Mouse (Mus musculus) brain, embryonic 14.5 days (tissue): ENCODE results near the gene Usp7. TPM values are rescaled to one million over a fixed set of nuclear protein-coding genes. Genes with fewer than 3 reads are reported as not detected.

Source experiments
- DNase-seq: peaks from one replicate; pipeline ENCODE4 v3.0.0-alpha.2; 2011; ENCODE audit warnings: low read depth
- CTCF ChIP-seq: fragments of 200-500 bp; IDR thresholded peaks from 2 replicates; pipeline ENCODE4 v1.5.1; 2012; ENCODE audit warnings: inconsistent platforms, mild to moderate bottlenecking, moderate library complexity, borderline replicate concordance; ENCODE audit not compliant: insufficient read depth, insufficient read length; ENCODE audit errors: extremely low read depth
- POLR2A ChIP-seq: fragments of 200-500 bp; IDR thresholded peaks from 2 replicates; pipeline ENCODE4 v1.6.1; 2012; ENCODE audit warnings: mild to moderate bottlenecking, inconsistent platforms, borderline replicate concordance; ENCODE audit not compliant: poor library complexity, insufficient read depth, insufficient read length, severe bottlenecking; ENCODE audit errors: extremely low read depth
- polyA plus RNA-seq: library from polyadenylated mRNA; depleted of rRNA; stranded (reverse); fragments of >200 nt; gene quantifications from 2 replicates; pipeline ENCODE4 v1.2.3, GENCODE M21; 2012

Gene Usp7
- polyA plus RNA-seq, 1 experiment = 127 TPM

GRCm38 (mm10) chr16:8686871-8687535, 105.1 kb downstream of the Usp7 start:
- no peak for DNase-seq
- TF ChIP-seq POLR2A = no peak
- TF ChIP-seq CTCF = no peak

- no peak for TF ChIP-seq POLR2A
- TF ChIP-seq CTCF = peak; percentile 79; the same call in 1 of the 2 replicates
These were observed 105.8 kb downstream of the Usp7 start for GRCm38 (mm10) chr16:8686121-8686870.

GRCm38 (mm10) chr16:8685087-8685486, 107.0 kb downstream of the Usp7 start:
- no peak for DNase-seq
- no peak for TF ChIP-seq POLR2A
- no peak for TF ChIP-seq CTCF

More at GRCm38 (mm10) chr16:8686121-8686870, 105.8 kb downstream of the Usp7 start:
- DNase-seq = peak; percentile 78

- TF ChIP-seq CTCF = no peak
- TF ChIP-seq POLR2A = no peak
- no peak for DNase-seq
These were observed 111.6 kb downstream of the Usp7 start, which contains the start of gene Gm5767 for GRCm38 (mm10) chr16:8680470-8680869. Gm5767 (plus strand) TSS chr16:8680770.

- DNase-seq = no peak
- TF ChIP-seq CTCF (no peak), POLR2A (no peak)
These were observed 112.3 kb downstream of the Usp7 start for GRCm38 (mm10) chr16:8679780-8680179.

- TF ChIP-seq CTCF (no peak), POLR2A (no peak)
- no peak for DNase-seq
These were observed 113.4 kb downstream of the Usp7 start for GRCm38 (mm10) chr16:8678676-8679075.

GRCm38 (mm10) chr16:8678035-8678434, 114.1 kb downstream of the Usp7 start:
- TF ChIP-seq POLR2A (no peak), CTCF (no peak)
- DNase-seq = no peak

GRCm38 (mm10) chr16:8676800-8677199, 115.3 kb downstream of the Usp7 start:
- DNase-seq = peak; percentile 79

GRCm38 (mm10) chr16:8676228-8676627, 115.9 kb downstream of the Usp7 start:
- DNase-seq = no peak
- TF ChIP-seq POLR2A = no peak
- TF ChIP-seq CTCF = no peak

More at GRCm38 (mm10) chr16:8676800-8677199, 115.3 kb downstream of the Usp7 start:
- TF ChIP-seq POLR2A = no peak
- peak; percentile 84 for TF ChIP-seq CTCF

GRCm38 (mm10) chr16:8675559-8675958, 116.5 kb downstream of the Usp7 start:
- no peak for TF ChIP-seq CTCF
- no peak for TF ChIP-seq POLR2A
- DNase-seq = no peak

- no peak for TF ChIP-seq POLR2A
- TF ChIP-seq CTCF = peak; percentile 84
- peak; percentile 84 for DNase-seq
These were observed 117.9 kb downstream of the Usp7 start for GRCm38 (mm10) chr16:8674165-8674564.

GRCm38 (mm10) chr16:8673343-8673742, 118.8 kb downstream of the Usp7 start:
- TF ChIP-seq POLR2A = no peak
- no peak for TF ChIP-seq CTCF
- no peak for DNase-seq

GRCm38 (mm10) chr16:8672811-8673210, 119.3 kb downstream of the Usp7 start:
- TF ChIP-seq POLR2A (no peak), CTCF (no peak)
- no peak for DNase-seq

- TF ChIP-seq POLR2A (no peak), CTCF (no peak)
- DNase-seq = no peak
These were observed 119.8 kb downstream of the Usp7 start for GRCm38 (mm10) chr16:8672350-8672687.

- peak; percentile 98 for DNase-seq
- TF ChIP-seq POLR2A (peak; percentile 75), CTCF (no peak)
These were observed 120.4 kb downstream of the Usp7 start, which contains the start of gene Carhsp1 for GRCm38 (mm10) chr16:8671551-8672349. Carhsp1 (minus strand) TSS chr16:8672155.
